Mouse (Mus musculus) spleen, adult 18-20 months (tissue): ENCODE measurements around the gene Sart3.
"Not testable (repeated sequence)": the region's sequence is repeated elsewhere in the genome, so short reads cannot be mapped to it uniquely, and the experiment has no call there.

Experiments
- DNase-seq, 2 experiments: peaks; one replicate each; pipeline ENCODE4 v3.0.0; 2022; ENCODE audit warnings: mixed read lengths in 2 of 2

Sart3 gene

GRCm38 (mm10) chr5:113772450-113772895 is at the start of gene Sart3, which contains the start of gene Iscu:
TSS of gene Sart3 (minus strand) at chr5:113772510.
TSS of gene Iscu (plus strand) at chr5:113772748.
- DNase-seq: peak; percentile 93 to 95

- DNase-seq: no peak
Observed at GRCm38 (mm10) chr5:113818572-113818971, 46.3 kb upstream of the Sart3 start.

GRCm38 (mm10) chr5:113815638-113816152 is 43.4 kb upstream of the Sart3 start:
- peak; percentile 53 to 83 for DNase-seq

- DNase-seq: no peak
Observed at GRCm38 (mm10) chr5:113815041-113815389, 42.7 kb upstream of the Sart3 start.

GRCm38 (mm10) chr5:113814111-113815040 is 42.1 kb upstream of the Sart3 start:
- no peak for DNase-seq

- no peak for DNase-seq
Observed at GRCm38 (mm10) chr5:113813608-113814007, 41.3 kb upstream of the Sart3 start.

GRCm38 (mm10) chr5:113812638-113813037 is 40.3 kb upstream of the Sart3 start:
- DNase-seq: no peak

- not testable (repeated sequence) for DNase-seq
Observed at GRCm38 (mm10) chr5:113811824-113812420, 39.6 kb upstream of the Sart3 start.

GRCm38 (mm10) chr5:113810111-113810510 is 37.8 kb upstream of the Sart3 start:
- no peak for DNase-seq

GRCm38 (mm10) chr5:113808177-113808576 is 35.9 kb upstream of the Sart3 start:
- DNase-seq: no peak

- no peak for DNase-seq
Observed at GRCm38 (mm10) chr5:113807712-113808111, 35.4 kb upstream of the Sart3 start.

GRCm38 (mm10) chr5:113806414-113806813 is 34.1 kb upstream of the Sart3 start:
- DNase-seq: no peak

- DNase-seq: no peak
Observed at GRCm38 (mm10) chr5:113805301-113805700, 33.0 kb upstream of the Sart3 start.

GRCm38 (mm10) chr5:113804395-113804966 is 32.2 kb upstream of the Sart3 start:
- no peak for DNase-seq

- DNase-seq: no peak
Observed at GRCm38 (mm10) chr5:113800280-113800679, 28.0 kb upstream of the Sart3 start, which contains the start of gene Tmem119. TSS of gene Tmem119 (minus strand) at chr5:113800516.

GRCm38 (mm10) chr5:113799691-113800090 is 27.4 kb upstream of the Sart3 start:
- no peak for DNase-seq

GRCm38 (mm10) chr5:113798525-113798924 is 26.2 kb upstream of the Sart3 start:
- DNase-seq: no peak

GRCm38 (mm10) chr5:113797149-113797882 is 25.0 kb upstream of the Sart3 start:
- no peak for DNase-seq

GRCm38 (mm10) chr5:113796401-113797148 is 24.3 kb upstream of the Sart3 start:
- DNase-seq: no peak

- DNase-seq: no peak
Observed at GRCm38 (mm10) chr5:113791197-113792095, 19.1 kb upstream of the Sart3 start.
